Mouse (Mus musculus): ENCODE data around the gene Ecd.

- TF ChIP-seq CTCF (IDR thresholded peaks at IDR 0.05; ENCODE audit: low read depth) (no peak), EP300 (optimal IDR thresholded peaks at IDR 0.05) (no peak)
Observed at GRCm38 (mm10) chr14:20389446-20390079, 41.6 kb upstream of the Ecd start.
